Mouse (Mus musculus) left cerebral cortex, postnatal 14 days (tissue): Measurements from ENCODE around the gene Lamc3. TPM values are rescaled to one million over a fixed set of nuclear protein-coding genes. Genes with fewer than 3 reads are reported as not detected.

Experiments
- DNase-seq, 2 experiments: peaks; one replicate each; pipeline ENCODE4 v3.0.0; 2021 to 2022; ENCODE audit warnings: low spot score in 2 of 2, mixed read lengths in 1 of 2
- intact Hi-C: fragments of 180-260 bp; cut with DNase I; formaldehyde crosslinking; loops from one replicate; pipeline ENCODE4 v1.15.1; 2025
- total RNA-seq, 2 experiments: library from RNA; stranded (reverse); gene quantifications; 2 replicates each; pipeline ENCODE4 v1.2.3; 2021

The Lamc3 gene
- total RNA-seq, 2 experiments from 2014 or later = 9.2 to 11.4 TPM

DNA sequence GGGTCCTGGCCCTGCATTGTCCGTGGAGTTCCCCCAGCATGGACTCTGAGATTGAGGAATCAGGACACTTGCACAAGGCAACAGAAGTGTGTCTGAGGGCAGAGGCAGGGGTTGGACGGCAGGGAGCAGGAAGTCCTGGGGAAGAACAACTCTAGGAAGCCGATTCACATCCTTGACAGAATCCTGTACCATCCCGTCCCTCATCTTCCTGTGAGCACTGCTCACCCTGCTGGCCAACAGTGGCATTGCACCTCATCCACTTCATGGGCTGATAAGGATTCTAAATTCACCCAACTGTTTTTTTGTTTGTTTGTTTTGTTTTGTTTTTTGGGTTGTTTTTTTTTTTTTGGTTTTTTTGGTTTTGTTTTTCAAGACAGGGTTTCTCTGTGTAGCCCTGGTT, 28.0 kb downstream of the Lamc3 start:
- peak; percentile 80 to 87 for DNase-seq
- intact Hi-C loops = loop anchor here (2.0 to 5.0 kb wide), 2 partner anchors 98 to 233 kb away; no protein-coding TSS in a partner anchor

DNA sequence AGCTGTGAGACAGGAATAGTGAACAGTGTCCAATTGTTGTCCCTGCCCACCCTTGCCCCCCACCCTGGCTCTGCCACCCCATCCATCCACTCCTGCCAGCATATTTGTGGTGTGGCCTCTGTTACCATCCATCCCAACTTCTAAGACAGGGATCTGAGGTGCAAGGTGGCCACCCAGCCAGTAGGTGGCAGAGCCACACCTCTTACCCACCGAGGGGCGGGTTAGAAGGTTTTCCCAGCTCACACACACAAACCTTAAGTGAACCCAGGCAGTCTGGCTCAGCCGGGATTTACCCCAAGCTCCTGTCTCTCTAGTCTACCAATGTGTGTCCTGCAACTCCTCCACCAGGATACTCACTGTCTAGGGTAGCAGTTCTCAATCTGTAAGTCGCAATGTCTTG, 30.5 kb downstream of the Lamc3 start:
- intact Hi-C loops = loop anchor here (5.0 kb wide), 1 partner anchor 235 kb away; no protein-coding TSS in a partner anchor
- no peak for DNase-seq

DNA sequence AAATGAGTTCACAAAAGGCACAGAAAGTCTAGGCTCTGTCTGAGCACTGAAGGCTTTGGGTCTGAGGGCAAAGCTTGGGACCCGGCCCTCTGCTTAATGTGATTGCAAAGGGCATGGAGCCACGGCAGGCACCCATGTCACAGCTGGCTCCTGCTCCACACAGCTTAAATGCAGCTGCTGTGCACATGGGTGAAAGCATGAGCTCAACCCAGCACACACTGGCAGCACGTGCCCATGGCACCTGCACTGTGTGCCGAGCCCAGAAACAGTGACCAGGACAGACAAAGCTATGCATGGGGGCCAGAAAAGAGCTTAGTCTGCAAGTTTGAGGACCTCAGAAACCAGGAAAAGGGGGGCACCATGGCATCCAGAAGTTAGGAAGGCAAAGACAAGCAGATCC, 36.6 kb downstream of the Lamc3 start:
- no peak for DNase-seq
- intact Hi-C loops = no loop called here

DNA sequence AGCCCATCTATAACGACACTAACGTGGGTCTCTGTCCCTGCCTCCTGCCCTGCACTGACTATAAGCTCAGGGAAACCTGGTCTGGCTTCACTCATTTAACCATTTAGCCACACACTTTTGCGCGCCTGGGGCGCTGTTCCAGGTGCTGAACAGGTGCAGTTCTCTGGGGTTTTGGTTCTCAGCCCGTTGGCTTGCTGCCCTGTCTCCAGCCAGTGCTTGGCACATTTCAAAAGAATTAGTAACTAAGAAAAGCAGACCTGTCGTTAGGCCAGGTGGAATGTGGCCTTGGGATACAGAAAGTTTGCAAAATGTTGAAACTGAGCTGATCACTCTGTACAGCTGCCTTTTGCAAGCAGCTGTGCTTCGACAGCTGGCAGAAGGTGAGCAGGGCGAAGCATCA, 37.7 kb downstream of the Lamc3 start:
- intact Hi-C loops = no loop called here
- no peak for DNase-seq

DNA sequence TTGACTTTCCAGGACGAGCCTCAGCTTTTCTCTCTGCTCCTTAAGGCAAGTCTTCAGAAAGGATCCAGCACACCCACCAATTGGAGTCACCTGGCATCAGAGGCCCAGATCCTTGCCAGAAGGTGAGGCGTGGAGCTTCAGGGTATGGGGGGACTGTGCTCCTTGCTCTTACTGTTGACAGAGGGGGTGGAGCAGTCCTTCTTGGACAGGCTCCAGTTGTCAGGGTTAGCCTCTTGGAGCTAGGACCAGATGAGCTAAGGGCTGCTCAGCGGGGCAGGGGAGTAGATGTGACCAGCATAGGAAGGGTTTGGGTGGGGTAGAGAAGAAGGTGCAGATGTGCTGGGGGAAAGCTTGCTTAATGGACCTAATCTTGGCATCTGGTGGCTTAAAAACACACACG, 38.8 kb downstream of the Lamc3 start:
- no peak for DNase-seq
- intact Hi-C loops = no loop called here

DNA sequence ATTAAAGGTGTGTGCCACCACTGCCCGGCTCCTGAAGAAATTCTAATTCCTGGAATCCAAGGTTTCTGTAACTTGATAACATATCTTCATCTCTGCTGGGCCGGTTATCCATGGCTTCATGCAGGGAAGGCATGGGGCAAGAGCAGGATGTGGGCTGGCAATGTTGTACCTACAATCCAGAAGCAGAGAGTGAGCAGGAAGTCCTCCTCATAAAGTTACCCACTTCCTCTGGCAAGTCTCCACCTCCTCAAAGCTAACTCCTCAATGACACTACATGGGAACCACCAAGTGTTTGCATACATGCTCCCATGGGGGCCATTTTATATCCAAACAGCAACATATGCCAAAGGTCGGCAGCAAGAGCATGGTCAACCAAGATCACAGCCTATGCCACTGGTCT, 42.6 kb downstream of the Lamc3 start:
- no peak for DNase-seq
- intact Hi-C loops = no loop called here

DNA sequence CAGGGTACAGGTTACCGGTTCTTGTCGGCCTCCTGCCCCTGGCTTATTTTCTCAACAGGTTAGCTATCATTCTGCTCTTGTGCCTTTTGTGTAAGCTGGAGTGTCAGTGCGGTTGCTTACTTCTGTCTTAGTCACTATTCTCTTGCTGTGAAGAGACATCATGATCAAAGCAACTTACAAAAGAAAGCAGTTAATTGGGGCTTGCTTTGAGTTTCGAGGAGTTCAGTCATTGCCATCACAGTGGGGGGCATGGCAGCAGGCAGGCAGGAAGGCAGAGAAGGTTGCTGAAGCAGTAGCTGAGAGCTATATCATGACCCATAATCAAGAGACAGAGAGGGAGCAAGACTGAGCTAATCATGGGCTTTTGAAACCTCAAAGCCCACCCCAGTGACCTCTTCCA, 47.5 kb downstream of the Lamc3 start:
- DNase-seq = no peak
- intact Hi-C loops = no loop called here

DNA sequence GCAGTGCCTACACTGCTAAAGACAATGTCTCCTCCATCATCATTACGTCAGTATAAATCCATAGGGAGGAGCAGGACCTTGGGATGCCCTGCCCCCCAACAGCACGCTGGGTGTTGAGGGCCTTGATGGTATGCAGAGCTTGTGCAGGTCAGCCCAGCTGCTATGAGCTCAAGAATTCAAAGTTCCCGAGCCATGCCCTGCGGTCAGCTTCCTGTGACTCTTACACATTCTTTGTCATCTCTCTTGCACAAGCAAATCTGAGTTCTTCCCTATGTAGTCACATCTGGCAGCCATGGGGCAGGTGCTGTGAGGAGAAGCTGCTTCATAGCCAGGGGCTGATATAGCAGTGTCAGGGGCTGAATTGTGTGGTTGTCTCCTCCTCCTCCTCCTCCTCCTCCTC, 48.0 kb downstream of the Lamc3 start:
- intact Hi-C loops = no loop called here
- DNase-seq = no peak

DNA sequence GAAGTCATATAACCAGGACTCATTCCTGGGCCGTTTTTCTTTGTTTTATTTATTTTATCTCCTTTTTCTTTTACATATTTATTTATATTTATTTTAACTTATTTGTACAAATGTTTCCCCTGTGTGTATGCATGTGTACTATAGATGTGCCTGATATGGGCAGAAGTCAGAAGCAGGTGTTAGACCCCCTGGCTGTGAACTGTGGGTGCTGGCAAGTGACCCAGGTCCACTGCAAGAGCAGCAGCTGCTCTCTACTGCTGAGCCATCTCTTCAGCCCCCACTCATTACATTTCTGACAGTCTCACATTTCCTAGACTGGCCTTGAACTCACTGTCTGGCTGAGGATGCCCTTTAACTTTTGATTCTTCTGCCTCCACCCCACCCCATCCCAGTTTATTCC, 51.2 kb downstream of the Lamc3 start:
- intact Hi-C loops = no loop called here
- DNase-seq = no peak

DNA sequence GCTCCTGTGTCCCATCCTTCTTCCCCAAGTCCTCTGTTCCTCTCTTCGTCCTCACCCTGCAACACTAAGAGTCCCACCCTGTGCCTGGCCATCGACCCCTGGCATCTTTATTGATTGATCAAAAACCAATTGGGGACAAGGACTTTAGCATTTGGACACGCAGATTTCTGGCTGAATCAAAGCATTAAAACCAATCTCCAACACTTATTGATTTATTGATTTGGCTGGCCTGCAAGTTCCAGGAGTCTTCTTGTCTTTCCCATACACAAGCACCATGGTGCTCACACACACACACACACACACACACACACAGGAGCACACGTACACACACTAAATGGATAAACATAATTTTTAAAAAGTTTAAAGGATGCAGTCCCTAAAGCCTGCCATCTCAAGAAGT, 55.9 kb downstream of the Lamc3 start:
- no peak for DNase-seq
- intact Hi-C loops = no loop called here

DNA sequence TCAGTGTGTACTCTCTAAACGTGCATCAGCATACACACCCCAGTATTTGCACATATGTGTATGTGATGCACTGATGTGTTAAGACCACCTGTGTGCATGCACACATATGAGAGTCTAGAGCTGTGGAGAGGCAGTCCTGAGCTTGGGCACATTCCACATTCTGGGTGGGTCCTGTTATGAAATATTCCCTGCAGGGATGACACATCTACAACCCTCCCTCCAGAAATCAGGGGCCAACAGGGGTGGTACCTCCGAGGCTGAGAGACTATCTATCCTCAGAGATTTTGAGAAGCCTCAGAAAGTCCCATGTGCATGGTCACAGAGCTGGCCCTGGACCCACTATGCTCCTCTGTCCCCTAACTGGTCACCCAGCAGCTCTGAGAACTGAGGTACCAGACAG, 58.5 kb downstream of the Lamc3 start:
- no peak for DNase-seq
- intact Hi-C loops = no loop called here

DNA sequence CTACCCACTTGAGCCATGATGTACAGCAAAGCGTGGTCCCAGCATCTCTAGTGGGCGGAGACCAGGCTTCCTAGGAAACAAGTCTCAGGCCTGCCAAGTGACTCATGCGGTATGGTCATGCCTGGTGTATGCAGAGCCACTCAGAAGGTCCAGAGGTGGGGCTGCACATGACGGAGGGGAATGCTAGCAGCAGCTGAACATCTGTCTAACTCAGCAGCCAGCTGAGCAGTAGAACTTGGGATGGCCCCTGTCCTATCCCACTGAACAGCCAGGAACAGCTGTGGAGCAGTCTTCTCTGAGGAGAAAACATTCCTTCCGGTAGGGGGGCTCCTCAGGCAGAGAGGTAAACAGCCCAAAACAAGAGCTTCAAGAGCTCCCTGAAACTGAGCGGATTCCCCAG, 61.3 kb downstream of the Lamc3 start:
- intact Hi-C loops = no loop called here

DNA sequence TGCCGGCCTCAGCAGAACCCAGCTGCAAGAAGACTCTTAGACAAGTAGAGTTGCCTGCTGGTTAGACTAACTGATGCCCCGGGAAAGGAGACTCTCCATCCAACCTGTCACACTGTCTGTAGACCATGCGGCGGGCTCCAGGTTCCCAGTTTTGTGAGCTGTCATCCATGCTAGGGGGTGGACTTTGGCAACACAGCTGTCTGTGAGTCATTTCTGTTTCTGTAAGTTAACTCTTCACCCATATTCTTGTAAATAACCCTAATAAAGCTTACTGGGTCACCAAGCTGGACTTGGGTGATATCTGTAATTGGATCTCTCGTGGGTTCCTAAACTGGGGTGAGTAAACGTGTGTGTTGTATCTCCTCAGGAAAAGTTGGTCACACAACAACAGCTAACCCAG, 61.7 kb downstream of the Lamc3 start:
- DNase-seq = no peak
- intact Hi-C loops = no loop called here

More for the DNA sequence above, 61.3 kb downstream of the Lamc3 start:
- no peak for DNase-seq

DNA sequence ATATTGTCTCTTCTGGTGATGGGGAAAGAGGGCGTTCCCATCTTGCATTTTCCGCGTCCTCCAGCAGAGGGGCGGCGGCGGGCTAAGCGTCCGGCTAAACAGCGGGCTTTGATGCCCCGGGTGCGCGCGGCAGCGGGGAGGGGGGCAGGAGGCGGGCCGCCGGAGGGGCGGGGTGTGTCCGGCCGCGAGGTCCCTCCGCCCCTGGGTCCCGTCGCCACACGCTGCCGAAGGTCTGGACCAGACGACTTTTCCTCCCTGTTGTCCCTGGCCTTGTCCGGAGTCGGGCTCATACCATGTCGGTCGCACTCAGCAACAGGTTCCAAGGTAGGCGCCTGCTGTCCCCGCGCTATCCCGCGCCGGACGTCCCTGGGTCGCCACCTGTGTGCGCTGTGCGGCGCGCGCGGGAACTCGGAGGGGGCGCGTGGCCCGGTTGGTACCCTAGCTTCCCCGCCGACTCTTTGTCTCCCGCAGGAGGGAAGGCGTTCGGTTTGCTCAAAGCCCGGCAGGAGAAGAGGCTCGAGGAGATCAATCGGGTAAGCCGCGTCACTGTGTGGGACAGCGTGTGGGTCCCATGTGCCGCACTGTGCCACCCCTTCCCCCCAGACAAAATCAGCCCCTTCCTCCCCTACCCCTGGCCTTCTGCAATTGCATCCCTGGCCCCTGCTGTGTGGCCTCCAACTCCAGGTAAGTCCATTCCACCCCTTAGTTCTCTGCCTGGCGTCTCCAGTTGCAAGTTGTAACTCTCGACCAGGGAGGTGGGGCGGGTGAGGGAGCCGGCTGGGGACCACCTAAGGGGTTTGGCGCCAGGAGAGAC, 63.2 kb downstream of the Lamc3 start, which contains the start of gene Aif1l:
TSS of gene Aif1l (plus strand) at position 82 of the 814 bp plus-strand sequence.
- intact Hi-C loops = no loop called here
- peak in 1 of 2 experiments; percentile 26 for DNase-seq

DNA sequence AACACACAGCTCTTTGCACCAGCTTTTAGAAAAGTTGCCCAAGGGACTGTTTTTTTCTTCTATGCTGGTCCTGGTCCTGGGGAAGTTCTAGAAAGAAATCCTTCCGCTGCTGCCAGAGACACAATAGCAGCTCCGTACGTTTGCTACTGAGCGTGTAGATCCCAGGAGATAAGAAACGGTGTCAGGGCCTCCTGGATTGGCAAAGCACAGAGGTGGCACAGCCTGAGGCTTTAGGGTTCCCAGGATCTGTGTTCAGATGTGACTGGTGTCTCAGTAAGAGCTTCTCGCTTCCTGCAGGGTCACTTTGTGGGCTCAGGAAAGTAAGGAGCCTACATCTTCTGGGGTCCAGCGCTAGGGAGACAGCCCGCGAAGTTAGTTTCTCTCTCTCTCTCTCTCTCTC, 63.9 kb downstream of the Lamc3 start:
- intact Hi-C loops = no loop called here
- no peak for DNase-seq

DNA sequence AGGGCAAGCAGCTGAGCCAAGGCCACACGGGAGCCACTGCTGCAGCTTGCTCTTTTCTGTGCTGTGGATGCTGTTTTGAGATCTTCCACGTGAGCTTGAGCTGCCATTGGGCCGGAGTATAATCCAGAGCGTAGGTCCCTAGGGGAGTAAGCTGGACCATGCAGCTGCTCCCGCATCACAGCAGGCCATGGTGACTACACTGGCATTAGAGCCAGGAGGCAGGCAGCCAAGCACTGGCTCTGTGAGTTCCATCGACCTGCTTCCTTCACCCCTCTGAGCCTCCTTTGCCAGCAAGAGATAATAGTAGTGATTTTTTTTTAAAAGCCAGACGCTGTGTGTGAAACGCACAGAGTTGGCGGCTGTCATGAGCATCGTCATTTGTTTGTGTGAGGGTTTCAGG, 65.1 kb downstream of the Lamc3 start:
- intact Hi-C loops = no loop called here
- no peak for DNase-seq

DNA sequence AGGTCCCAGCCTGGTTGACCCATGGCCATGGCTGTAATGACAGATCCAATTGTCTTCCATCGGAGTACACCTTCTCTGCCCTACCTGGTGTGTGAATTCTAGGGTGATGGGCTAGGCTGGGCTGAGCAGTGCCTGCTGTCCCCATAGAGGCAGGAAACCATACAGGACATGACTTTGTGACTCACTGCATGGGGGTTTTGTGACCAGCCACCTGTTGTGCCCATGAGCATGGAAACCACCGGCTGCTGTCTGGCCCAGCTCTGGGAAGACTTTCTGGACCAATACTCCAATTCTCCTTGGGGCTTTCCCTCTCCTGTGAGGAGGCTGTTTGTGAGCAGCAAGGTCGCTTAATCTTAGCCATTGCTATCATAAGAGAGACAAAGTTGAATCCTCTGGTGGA, 65.6 kb downstream of the Lamc3 start:
- intact Hi-C loops = no loop called here

DNA sequence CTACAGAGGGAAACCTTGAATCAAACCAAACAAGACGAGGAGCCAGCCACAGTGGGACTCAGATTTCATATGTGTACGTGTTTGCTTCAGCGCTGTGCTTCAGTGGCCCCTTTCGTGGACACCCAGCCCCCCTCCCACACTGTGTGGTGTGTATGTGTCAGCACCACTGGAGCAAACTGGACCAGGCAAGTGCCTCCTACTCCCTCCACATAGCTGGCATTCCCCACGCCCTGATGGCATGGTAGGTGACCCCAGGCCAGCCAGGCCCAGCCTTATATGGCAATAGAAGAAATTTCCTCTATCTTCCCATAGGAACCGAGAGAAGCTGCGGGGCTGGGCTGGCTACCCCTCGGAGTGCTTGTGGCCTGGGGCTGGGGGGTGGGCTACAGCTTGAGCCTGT, 66.6 kb downstream of the Lamc3 start:
- no peak for DNase-seq
- intact Hi-C loops = no loop called here

More for the DNA sequence above, 65.6 kb downstream of the Lamc3 start:
- DNase-seq = no peak

DNA sequence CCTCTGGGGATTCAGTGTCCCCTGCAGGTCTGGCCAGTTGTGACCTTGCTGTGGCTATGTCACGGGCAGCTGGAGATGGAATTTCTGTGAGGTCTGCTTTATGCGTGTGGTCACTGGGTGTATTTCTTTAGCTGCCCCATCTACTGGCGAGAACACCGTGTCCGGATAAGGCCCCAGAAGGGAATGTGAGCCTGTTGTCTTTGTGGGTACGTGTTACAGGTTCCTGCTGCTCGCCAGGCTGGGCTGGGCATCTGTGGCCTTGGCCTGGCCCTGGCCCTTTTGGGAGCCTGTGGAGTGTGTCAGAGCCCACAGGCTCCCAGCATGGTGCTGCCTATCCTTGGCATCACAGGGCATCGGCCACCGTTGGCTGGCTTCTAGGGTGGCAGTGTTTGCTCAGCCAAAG, 67.7 kb downstream of the Lamc3 start:
- intact Hi-C loops = no loop called here
- no peak for DNase-seq

DNA sequence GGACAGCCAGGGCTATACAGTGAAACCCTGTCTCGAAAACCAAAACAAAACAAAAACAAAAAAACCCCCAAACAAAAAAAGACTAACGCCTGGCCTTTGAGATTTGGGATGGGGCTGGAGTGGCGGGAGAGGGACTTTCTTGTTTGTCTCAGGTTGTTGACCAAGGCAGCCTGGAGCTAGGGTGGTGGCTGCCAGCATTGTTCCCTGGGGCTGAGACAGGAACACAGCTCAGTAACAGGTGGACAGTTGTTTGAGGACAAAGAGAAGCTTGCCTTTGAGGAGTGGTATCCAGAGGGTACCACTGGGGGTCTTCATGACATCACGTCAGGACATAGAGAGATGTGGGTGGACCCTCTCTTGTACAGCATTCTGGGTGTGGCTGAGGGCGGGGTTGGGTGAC, 68.6 kb downstream of the Lamc3 start:
- intact Hi-C loops = no loop called here
- no peak for DNase-seq

DNA sequence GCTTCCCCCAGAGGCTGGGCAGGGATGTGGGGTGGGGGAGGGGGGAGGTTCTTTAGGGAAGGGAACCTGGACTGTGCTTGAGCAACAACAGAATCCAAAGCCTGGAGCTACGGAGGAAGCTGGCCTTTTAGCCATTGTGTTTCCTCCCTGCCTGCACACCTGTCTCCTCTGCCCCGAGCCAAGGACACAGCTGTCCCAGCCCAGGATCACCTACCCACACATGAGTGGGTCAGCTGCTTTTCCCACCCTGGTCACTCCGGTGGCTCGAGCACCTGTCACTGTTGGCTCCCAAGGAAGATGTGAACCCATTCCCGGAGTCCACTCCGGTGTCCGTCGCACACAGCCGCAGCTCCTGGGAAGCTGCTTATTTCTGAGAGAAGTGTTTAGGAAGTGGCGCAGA, 70.1 kb downstream of the Lamc3 start:
- DNase-seq = no peak
- intact Hi-C loops = no loop called here

DNA sequence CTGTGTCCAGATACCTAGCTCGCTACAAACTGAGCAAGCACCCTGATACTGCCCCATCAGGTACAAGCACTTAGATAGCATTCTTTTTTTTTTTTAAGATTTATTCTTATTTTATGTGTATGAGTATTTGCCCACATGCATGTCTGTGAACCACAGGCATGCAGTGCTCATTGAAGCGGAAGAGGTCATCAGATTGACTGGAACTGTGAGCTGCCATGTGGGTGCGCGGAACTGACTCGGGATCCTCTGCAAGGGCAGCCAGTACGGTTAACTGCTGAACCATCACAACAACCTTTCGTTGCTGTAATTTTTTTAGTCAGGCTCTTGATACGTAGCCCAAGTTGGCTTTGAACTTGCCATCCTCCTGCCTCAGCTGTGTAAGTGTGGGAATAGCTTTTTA, 73.9 kb downstream of the Lamc3 start:
- no peak for DNase-seq
- intact Hi-C loops = no loop called here
